Mouse (Mus musculus): Measurements from ENCODE around the gene Utrn. TPM values are rescaled to one million over a fixed set of nuclear protein-coding genes. Genes with fewer than 3 reads are reported as not detected.

Gene Utrn
- total and polyA plus RNA-seq, 3 experiments: 18.8 to 68.1 (median 61.8) TPM

DNA sequence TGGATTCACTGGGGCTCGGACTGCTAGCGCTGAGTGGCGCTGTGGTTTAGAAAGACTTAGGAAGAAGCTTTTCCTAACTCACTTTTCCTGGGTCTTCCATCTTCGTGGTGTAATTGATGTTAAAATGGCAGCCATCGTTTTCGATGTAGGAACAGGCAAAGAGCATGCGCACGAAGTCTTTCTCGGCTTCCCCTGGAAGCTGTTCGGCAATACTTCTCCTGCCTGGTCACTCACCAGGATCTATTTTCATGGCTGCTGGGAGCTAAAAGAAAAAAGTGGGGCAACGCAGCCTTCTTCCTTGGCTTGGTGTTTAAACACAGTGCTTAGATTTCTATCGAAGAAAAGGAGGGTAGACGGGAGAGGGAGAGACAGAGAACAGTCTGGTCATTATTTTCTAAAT lies 42.3 kb upstream of the Utrn start:
- no peak for DNase-seq
- TF ChIP-seq CTCF (IDR thresholded peaks at IDR 0.05) (no peak), EP300 (IDR thresholded peaks at IDR 0.05; ENCODE audit: insufficient read depth, low read depth, low read length) (no peak), POLR2A (IDR thresholded peaks at IDR 0.05; ENCODE audit: insufficient read depth, low read depth, low read length) (no peak)
- 81% methylated on average over 13 of the region's 13 CpGs for WGBS
- intact Hi-C loops (cut with DNase I): no loop called here
- Histone ChIP-seq H3K4me3 (peak overlapping the region; percentile 38; the same call in 1 of the 2 replicates), H3K27ac (peak overlapping the region; percentile 69; the same call in 1 of the 2 replicates), H3K36me3 (ENCODE audit: control insufficient read depth, insufficient read depth, low read length) (no peaks in the 10 kb centered on the region), H3K79me2 (replicated peaks; ENCODE audit: control insufficient read depth, insufficient read depth, low read length) (no peaks in the 10 kb centered on the region), H3K4me1 (ENCODE audit: control insufficient read depth, insufficient read depth, low read length) (peaks cover 4% of the 10 kb centered on the region), H3K9ac (ENCODE audit: low read depth, low read length) (no peak overlapping the region), H3K27me3 (ENCODE audit: control insufficient read depth, insufficient read depth, low read length) (no peaks in the 10 kb centered on the region)

DNA sequence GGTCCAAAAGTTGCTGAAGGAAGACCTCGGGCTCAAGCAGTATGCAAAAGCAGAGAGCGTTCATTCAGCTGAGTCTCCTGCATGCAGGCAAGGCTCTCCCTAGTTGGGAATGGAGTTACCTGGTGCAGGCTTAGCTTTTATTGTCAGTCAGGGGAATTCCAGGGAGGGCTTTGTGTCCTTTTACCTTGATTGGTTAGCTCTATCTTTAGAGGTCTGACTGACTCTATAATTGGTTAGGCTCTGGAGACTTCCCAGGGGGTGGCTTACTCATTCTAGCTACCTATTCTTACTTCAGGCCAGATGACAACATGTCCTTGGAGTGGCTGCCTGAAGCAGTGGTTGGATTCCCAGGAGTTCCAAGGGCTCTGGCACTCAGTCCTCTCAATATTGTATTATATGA lies 40.7 kb upstream of the Utrn start:
- DNase-seq: no peak
- Histone ChIP-seq H3K79me2 (replicated peaks; ENCODE audit: control insufficient read depth, insufficient read depth, low read length) (no peaks in the 10 kb centered on the region), H3K9ac (ENCODE audit: low read depth, low read length) (no peak overlapping the region), H3K27ac (no peak overlapping the region), H3K36me3 (ENCODE audit: control insufficient read depth, insufficient read depth, low read length) (no peaks in the 10 kb centered on the region), H3K4me1 (ENCODE audit: control insufficient read depth, insufficient read depth, low read length) (peaks cover 4% of the 10 kb centered on the region), H3K27me3 (ENCODE audit: control insufficient read depth, insufficient read depth, low read length) (no peaks in the 10 kb centered on the region), H3K4me3 (no peak overlapping the region)
- TF ChIP-seq CTCF (IDR thresholded peaks at IDR 0.05) (no peak), EP300 (IDR thresholded peaks at IDR 0.05; ENCODE audit: insufficient read depth, low read depth, low read length) (no peak), POLR2A (IDR thresholded peaks at IDR 0.05; ENCODE audit: insufficient read depth, low read depth, low read length) (no peak)
- 92% methylated on average over 2 of the region's 2 CpGs for WGBS
- intact Hi-C loops (cut with DNase I): no loop called here

DNA sequence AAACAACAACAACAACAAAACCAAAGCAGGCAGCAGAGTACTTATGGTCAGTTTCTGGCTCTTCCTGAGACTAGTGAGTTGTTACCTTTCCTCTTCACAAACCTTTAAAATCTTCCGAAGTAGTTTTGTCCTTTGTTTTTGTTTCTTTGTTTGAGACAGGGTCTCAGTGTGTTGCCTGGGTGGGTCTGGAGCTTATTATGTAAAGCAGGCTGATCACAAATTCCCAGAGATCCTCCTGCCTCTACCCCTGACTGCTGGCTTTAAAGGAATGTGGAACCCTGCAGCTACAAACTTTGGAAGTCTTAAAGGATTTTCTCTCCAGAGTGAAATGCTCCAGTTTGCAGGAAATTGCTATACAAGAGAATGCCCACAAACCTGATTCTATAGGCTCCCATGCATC lies 40.0 kb upstream of the Utrn start:
- no peak for DNase-seq
- intact Hi-C loops (cut with DNase I): no loop called here
- 61% methylated on average over 1 of the region's 1 CpGs for WGBS

DNA sequence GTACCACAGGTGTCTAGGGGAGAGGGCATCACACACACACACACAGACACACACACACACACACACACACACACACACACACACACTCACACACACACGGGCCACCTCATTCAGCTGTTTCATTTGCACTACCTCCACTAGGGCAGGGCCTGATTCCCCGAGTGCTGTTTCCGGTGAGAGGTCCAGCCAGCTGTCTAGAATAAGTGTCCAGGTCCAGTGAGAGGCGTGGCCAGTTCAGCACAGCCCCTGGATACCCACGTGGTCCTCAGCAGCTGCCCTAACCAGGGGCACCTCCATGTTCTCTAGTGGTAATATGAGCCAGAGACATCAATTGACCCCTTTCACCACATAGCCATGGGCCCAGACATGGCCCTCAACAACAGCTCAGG lies 35.0 kb upstream of the Utrn start:
- no peak overlapping the region for H3K27ac ChIP-seq
- no peaks in the 10 kb centered on the region for H3K27me3 ChIP-seq (ENCODE audit: control insufficient read depth, insufficient read depth, low read length)
- no peaks in the 10 kb centered on the region for H3K4me1 ChIP-seq (ENCODE audit: control insufficient read depth, insufficient read depth, low read length)
- no peaks in the 10 kb centered on the region for H3K79me2 ChIP-seq (replicated peaks; ENCODE audit: control insufficient read depth, insufficient read depth, low read length)
- 68% methylated on average over 5 of the region's 5 CpGs for WGBS
- no peaks in the 10 kb centered on the region for H3K36me3 ChIP-seq (ENCODE audit: control insufficient read depth, insufficient read depth, low read length)
- no peak overlapping the region for H3K9ac ChIP-seq (ENCODE audit: low read depth, low read length)
- no peak for DNase-seq
- H3K4me3 ChIP-seq: no peak overlapping the region
- TF ChIP-seq CTCF (IDR thresholded peaks at IDR 0.05) (no peak), POLR2A (IDR thresholded peaks at IDR 0.05; ENCODE audit: insufficient read depth, low read depth, low read length) (no peak), EP300 (IDR thresholded peaks at IDR 0.05; ENCODE audit: insufficient read depth, low read depth, low read length) (no peak)
- intact Hi-C loops (cut with DNase I): no loop called here

More for the DNA sequence above, 40.0 kb upstream of the Utrn start:
- H3K36me3 ChIP-seq (ENCODE audit: control insufficient read depth, insufficient read depth, low read length): no peaks in the 10 kb centered on the region
- H3K27me3 ChIP-seq (ENCODE audit: control insufficient read depth, insufficient read depth, low read length): no peaks in the 10 kb centered on the region
- no peak overlapping the region for H3K27ac ChIP-seq
- no peak overlapping the region for H3K9ac ChIP-seq (ENCODE audit: low read depth, low read length)
- no peak overlapping the region for H3K4me3 ChIP-seq
- TF ChIP-seq CTCF (IDR thresholded peaks at IDR 0.05) (no peak), POLR2A (IDR thresholded peaks at IDR 0.05; ENCODE audit: insufficient read depth, low read depth, low read length) (no peak)
- H3K79me2 ChIP-seq (replicated peaks; ENCODE audit: control insufficient read depth, insufficient read depth, low read length): no peaks in the 10 kb centered on the region
- peaks cover 4% of the 10 kb centered on the region for H3K4me1 ChIP-seq (ENCODE audit: control insufficient read depth, insufficient read depth, low read length)

DNA sequence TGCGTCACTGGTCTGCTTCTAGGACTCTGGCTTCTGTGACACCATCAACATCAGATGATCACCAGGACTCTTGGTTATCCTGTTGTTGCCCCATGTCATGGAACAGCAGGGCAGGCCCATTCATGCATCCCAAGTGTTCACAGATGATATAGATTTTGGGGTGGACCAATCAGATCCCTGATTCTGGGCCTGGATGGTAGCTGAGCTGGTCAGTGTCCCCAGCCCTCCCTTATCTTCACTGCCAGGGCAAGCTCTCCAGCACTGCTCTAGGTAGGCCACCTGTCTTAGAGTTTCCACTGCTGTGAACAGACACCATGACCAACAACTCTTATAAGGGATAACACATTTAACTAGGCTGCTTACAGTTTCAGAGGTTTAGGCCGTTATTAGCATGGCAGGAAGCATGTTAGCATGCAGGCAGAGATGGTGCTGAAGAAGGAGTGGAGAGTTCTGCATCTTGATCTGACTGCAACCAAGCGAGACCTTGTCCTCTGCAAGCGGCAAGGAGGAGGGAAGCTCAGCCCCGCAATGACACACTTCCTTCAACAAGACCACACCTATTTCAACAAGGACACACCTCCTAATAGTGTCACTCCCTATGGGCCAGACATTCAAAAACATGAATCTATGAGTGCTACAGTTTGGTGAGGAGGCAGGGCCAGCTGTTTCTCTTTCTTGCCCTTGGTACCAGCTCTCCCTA lies 34.4 kb upstream of the Utrn start:
- Histone ChIP-seq H3K79me2 (replicated peaks; ENCODE audit: control insufficient read depth, insufficient read depth, low read length) (no peaks in the 10 kb centered on the region), H3K27me3 (ENCODE audit: control insufficient read depth, insufficient read depth, low read length) (no peaks in the 10 kb centered on the region), H3K4me1 (ENCODE audit: control insufficient read depth, insufficient read depth, low read length) (no peaks in the 10 kb centered on the region), H3K27ac (no peak overlapping the region), H3K36me3 (ENCODE audit: control insufficient read depth, insufficient read depth, low read length) (no peaks in the 10 kb centered on the region), H3K4me3 (no peak overlapping the region), H3K9ac (ENCODE audit: low read depth, low read length) (no peak overlapping the region)
- no peak for TF ChIP-seq CTCF (IDR thresholded peaks at IDR 0.05)
- no peak for TF ChIP-seq POLR2A (IDR thresholded peaks at IDR 0.05; ENCODE audit: insufficient read depth, low read depth, low read length)
- no peak for TF ChIP-seq EP300 (IDR thresholded peaks at IDR 0.05; ENCODE audit: insufficient read depth, low read depth, low read length)
- intact Hi-C loops (cut with DNase I): no loop called here
- WGBS: 68% methylated on average over 5 of the region's 5 CpGs
- no peak for DNase-seq

DNA sequence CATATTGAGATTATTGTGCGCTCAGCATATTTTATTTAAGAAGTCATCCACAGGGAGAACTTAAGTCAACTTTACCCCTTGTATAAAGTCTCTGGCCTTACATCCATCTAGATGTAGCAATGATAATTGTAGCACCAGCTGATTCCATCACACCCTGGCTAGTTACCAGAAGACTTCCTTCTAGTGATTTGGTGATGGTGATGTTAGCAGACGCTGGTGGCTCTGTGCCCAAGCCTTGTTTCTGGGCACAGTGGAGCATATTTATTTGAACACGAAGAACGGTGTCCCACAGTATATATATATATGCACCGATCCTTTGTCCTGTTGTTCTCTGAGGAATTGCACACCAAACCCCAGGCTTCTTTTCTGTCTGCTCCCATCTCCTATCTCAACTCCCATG lies 30.7 kb upstream of the Utrn start:
- H3K36me3 ChIP-seq (ENCODE audit: control insufficient read depth, insufficient read depth, low read length): no peaks in the 10 kb centered on the region
- no peak overlapping the region for H3K9ac ChIP-seq (ENCODE audit: low read depth, low read length)
- no peak overlapping the region for H3K4me3 ChIP-seq
- H3K79me2 ChIP-seq (replicated peaks; ENCODE audit: control insufficient read depth, insufficient read depth, low read length): no peaks in the 10 kb centered on the region
- H3K4me1 ChIP-seq (ENCODE audit: control insufficient read depth, insufficient read depth, low read length): no peaks in the 10 kb centered on the region
- TF ChIP-seq CTCF (IDR thresholded peaks at IDR 0.05): no peak
- TF ChIP-seq EP300 (IDR thresholded peaks at IDR 0.05; ENCODE audit: insufficient read depth, low read depth, low read length): no peak
- no peak for TF ChIP-seq POLR2A (IDR thresholded peaks at IDR 0.05; ENCODE audit: insufficient read depth, low read depth, low read length)
- no peak overlapping the region for H3K27ac ChIP-seq
- DNase-seq: no peak
- no peaks in the 10 kb centered on the region for H3K27me3 ChIP-seq (ENCODE audit: control insufficient read depth, insufficient read depth, low read length)
- intact Hi-C loops (cut with DNase I): no loop called here
- WGBS: 84% methylated on average over 5 of the region's 5 CpGs
